Mouse (Mus musculus) embryonic stem cell, embryonic (primary cell): ENCODE measurements around the gene Slc25a22.

ENCODE experiments used
- CTCF ChIA-PET, 4 experiments: fragments of 300-600 bp in 2 of 4; fragments of 350-600 bp in 2 of 4; sonication (Branson Sonifier 250); formaldehyde crosslinking; loops; one replicate each; lab custom pipeline; 2022; ENCODE audit warnings: inconsistent platforms in 2 of 4; lab: Charles Lee
- POLR2A ChIA-PET, 4 experiments: fragments of 300-600 bp in 2 of 4; fragments of 350-600 bp in 2 of 4; sonication (Branson Sonifier 250); formaldehyde crosslinking; loops; one replicate each; lab custom pipeline; 2022; ENCODE audit warnings: antibody characterized with exemption in 4 of 4, inconsistent platforms in 1 of 4; lab: Charles Lee

Slc25a22 gene

DNA sequence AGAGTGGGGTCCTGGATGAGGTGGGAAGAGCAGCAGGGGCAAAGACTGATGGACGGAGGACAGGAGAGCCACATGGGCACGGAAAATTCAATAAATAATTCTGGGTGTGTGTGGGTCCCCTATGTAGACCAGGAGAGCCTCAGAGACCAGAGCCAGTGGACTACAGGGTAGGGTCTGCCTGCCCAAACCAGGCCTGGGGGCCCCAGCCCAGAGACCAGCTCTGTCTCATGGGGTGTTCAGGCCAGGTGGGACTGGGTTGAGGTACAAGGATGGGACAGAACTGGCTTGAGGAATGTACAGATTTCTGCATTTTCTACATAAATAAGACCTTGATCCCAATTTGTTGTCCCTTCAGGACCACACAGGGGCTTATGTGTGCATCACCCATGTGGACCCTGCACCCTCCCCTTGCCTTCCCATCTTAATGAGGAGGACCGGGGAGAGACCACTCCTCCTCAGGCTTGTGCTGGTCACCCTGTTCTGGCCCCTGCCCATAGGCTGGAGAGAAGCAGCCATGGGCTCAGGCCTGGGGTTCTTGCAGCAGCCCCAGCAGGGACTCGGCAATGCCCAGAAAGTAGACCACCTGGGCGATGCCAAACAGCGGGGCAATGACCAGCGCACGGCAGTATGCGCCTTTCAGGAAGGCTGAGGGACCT lies 7.0 kb downstream of the Slc25a22 start:
- POLR2A ChIA-PET, result interaction anchor here in 2 of 4 experiments (0.6 to 21.5 kb wide), 10 partner anchors 9 to 38 kb away, joined by 3 to 465 read pairs (median 17); partner anchors contain the start of genes Pidd1 (in 2 of the 2), Rplp2 (in 2 of the 2), Cd151 (in 1 of the 2) and Cracr2b (in 1 of the 2)

DNA sequence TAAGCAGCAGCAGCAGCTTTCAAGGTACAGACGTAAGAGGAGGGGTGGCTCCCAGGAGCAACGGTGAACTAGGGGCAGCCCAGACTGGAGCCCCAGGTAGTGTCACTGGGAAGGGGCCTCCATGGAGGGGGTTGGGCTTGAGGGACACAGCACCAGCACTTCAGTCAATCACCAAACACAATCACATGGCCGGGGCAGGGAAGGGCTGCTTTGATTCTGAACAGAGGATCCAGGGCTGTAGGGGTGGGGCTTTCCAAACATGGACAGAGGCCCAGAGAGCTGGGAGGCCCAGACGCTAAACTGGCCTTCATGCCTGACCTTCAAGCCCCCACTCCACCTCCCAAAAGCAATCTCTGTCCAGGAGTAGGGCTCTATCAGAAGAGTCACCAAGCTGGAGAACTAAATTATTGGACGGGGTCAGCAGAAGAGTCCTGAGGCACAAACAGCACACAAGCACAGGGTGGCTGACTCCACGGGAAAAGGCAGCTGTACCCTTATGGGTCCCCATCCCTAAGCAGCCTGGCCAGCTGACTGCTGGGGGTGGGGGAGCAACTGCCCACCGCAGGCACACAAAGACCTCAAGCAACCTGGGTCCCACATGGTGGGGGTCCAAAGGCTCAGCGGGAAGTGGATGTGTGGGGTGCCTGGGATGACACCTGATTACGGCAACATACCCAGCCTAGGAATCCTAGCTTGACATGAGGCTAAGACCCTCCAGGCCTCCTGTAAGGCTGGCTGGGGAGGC lies 7.7 kb downstream of the Slc25a22 start:
- ChIA-PET POLR2A (interaction anchor here in 3 of 4 experiments (0.6 to 21.5 kb wide), 23 partner anchors 9 to 366 kb away, joined by 3 to 465 read pairs (median 4); partner anchors contain the start of genes Gatd1 (in 2 of the 3), Pidd1 (in 2 of the 3), Rplp2 (in 2 of the 3) and Cd151 (in 1 of the 3)), CTCF (interaction anchor here in 3 of 4 experiments (0.6 to 4.1 kb wide), 8 partner anchors 9 to 100 kb away, joined by 3 to 22 read pairs (median 5); partner anchors contain the start of genes Eps8l2 (in 1 of the 3), Pidd1 (in 1 of the 3) and Slc25a22 (in 1 of the 3))

More for the DNA sequence above, 7.0 kb downstream of the Slc25a22 start:
- CTCF ChIA-PET, result interaction anchor here in 1 of 4 experiments (0.6 to 4.1 kb wide), 4 partner anchors 8 to 55 kb away, joined by 3 to 22 read pairs (median 6); partner anchors contain the start of gene Slc25a22

DNA sequence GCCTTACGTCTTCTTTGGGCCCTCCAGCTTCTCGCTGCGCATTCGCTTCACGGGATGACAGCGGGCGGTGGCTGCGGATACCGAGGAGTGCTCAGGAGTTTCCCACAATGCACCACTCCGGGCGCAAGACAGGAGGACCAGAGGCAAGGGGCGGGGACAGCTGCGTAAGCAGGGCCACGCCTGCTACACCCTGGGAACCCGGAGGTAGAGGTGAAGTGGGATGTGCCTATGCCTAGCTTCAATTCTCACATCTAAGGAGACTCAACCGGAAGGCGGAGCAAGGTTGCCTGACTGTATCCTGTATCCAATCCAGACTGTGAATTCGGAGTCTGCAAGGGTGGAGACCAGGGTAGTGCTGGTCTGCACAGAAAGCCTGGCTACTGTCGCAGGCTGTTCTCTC lies 8.4 kb downstream of the Slc25a22 start, which contains the start of gene Cend1:
Gene Cend1 (minus strand): TSS at position 182 of the 400 bp plus-strand sequence.
- ChIA-PET CTCF (interaction anchor here (0.6 to 4.1 kb wide), 13 partner anchors 10 to 282 kb away, joined by 3 to 22 read pairs (median 4); partner anchors contain the start of genes Eps8l2 (in 1 of the 4), Pidd1 (in 1 of the 4), Rassf7 (in 1 of the 4) and Slc25a22 (in 1 of the 4)), POLR2A (interaction anchor here in 3 of 4 experiments (0.5 to 21.5 kb wide), 31 partner anchors 8 to 366 kb away, joined by 3 to 465 read pairs (median 4); partner anchors contain the start of genes Gatd1 (in 2 of the 3), Pidd1 (in 2 of the 3), Rplp2 (in 2 of the 3) and Slc25a22 (in 2 of the 3))

DNA sequence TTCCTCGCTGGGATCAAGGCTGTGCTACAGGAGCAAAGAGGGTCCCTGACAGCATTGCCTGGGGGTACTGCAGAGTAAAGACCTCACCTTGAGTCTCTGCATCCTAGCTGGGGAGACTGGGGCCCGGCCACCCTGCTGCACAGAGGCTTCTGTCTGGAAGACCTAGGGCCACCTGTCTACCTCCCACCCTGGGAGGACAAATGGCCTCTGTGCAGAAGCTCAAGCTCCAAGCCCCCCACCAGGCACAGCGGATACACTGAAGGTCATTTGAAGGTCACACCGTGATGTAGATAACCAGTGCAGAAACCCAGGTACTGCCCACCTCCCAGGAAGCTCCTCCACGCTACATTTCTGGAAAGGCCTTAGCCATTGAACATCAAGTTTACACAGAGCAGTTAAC lies 9.0 kb downstream of the Slc25a22 start:
- CTCF ChIA-PET, result interaction anchor here in 3 of 4 experiments (0.6 to 4.1 kb wide), 11 partner anchors 9 to 282 kb away, joined by 3 to 22 read pairs (median 4); partner anchors contain the start of genes Pidd1 (in 1 of the 3), Rassf7 (in 1 of the 3), Slc25a22 (in 1 of the 3) and Taldo1 (in 1 of the 3)
- POLR2A ChIA-PET, result interaction anchor here in 3 of 4 experiments (0.5 to 21.5 kb wide), 32 partner anchors 9 to 365 kb away, joined by 3 to 465 read pairs (median 4); partner anchors contain the start of genes Gatd1 (in 2 of the 3), Pidd1 (in 2 of the 3), Rplp2 (in 2 of the 3) and Slc25a22 (in 2 of the 3)

DNA sequence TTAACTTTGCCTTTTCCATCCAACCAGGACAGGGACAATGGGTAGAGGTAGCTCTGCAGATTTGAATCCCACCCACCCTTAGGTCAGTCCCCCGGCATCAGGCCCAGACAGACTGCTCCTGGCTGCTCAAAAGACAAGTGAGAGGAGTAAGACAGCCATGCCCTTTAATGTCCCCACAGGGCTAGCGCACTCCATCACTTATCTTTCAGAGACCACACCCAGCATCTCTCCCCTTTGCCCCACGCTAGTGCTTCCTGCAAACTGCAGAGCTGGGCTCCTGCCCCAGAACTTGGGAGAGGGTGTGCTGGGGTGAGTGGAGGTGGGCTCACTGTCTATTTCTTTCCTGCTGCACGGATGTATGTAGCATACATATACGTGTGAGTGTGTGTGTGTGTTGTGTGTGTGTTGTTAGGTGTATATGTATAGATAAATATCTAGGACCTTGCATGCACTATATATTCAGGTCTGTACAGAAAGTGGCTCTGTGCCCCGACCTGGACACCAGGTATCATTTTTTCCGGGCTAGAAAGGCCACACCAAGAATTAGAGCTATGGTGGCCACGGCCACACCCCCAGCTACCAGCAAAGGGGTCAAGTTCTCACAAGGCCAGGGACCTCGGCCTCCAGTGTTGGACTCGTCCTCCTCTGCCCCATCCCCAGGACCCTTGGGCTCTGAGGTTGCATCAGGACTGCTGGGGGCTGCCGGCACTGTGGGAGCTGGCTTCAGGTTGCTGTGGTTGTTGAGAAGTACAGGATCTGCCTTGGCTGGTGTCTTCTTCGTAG lies 10.6 kb downstream of the Slc25a22 start:
- CTCF ChIA-PET, result interaction anchor here (0.6 to 4.1 kb wide), 7 partner anchors 12 to 376 kb away, joined by 3 to 22 read pairs (median 4); partner anchors contain the start of genes Cd151 (in 1 of the 4) and Slc25a22 (in 1 of the 4)
- POLR2A ChIA-PET, result interaction anchor here in 3 of 4 experiments (0.5 to 21.5 kb wide), 16 partner anchors 7 to 199 kb away, joined by 3 to 465 read pairs (median 6); partner anchors contain the start of genes Rplp2 (in 3 of the 3), Cracr2b (in 2 of the 3), Taldo1 (in 2 of the 3) and Cd151 (in 1 of the 3)

DNA sequence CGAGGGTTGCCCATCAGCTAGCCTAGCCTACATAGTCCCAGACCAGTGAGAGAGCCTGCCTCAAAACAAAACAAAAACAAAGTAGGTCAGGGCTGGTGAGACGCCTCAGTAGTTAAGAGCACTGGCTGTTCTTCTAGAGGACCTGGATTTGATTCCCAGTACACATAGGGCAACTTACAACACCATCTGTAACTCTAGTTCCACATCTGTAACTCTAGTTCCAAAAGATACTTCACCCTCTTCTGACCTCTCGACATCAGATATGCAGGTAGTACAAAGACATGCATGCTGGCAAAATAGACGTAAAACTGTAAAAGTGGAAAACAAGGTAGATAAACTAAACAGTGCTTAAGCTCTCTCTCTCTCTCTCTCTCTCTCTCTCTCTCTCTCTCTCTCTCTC lies 13.9 kb downstream of the Slc25a22 start:
- CTCF ChIA-PET, result no interaction called here
- POLR2A ChIA-PET, result interaction anchor here in 1 of 4 experiments (0.6 to 21.5 kb wide), 2 partner anchors 35 to 147 kb away, joined by 3 to 465 read pairs; partner anchors contain the start of genes Cd151, Cracr2b, Pnpla2 and Rplp2

DNA sequence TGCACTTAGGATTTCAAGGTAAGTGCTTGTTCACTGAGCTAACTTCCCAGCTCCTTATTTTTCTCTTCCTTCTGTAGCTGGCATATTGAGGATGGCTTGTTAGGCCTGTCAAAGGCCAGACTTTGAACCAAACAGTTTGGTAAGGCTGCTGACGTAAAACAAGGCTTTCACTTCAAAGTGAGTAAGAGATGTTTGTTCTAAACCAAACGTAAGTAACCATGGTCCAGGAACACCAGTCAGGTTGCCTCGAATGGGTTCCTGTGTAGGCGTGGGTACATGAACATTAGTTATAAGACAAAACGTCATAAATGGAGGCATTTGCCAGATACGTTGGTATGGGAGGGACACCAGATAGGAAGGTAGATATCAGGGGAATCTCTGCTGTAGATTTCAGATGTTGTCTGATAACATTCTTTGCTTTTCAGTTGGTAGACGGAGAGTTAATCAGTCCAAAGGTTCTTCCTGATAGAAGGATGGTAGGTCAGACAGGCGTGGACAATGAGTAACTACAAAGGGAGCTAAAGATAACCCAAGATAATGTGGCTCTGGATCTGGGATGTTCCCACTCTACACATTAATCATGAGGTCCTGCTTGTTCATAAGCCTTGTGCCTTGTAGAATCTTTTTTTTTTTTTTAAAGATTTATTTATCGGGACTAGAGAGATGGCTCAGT lies 17.5 kb downstream of the Slc25a22 start:
- CTCF ChIA-PET, result interaction anchor here in 3 of 4 experiments (0.6 to 1.3 kb wide), 4 partner anchors 9 to 1338 kb away, joined by 3 to 5 read pairs (median 4); partner anchors contain the start of gene Cend1 (in 1 of the 3)
- POLR2A ChIA-PET, result interaction anchor here in 3 of 4 experiments (0.7 to 4.1 kb wide), 12 partner anchors 9 to 514 kb away, joined by 3 to 24 read pairs (median 4); partner anchors contain the start of genes Cend1 (in 2 of the 3), Cd151 (in 1 of the 3), Cracr2b (in 1 of the 3) and Pnpla2 (in 1 of the 3)

DNA sequence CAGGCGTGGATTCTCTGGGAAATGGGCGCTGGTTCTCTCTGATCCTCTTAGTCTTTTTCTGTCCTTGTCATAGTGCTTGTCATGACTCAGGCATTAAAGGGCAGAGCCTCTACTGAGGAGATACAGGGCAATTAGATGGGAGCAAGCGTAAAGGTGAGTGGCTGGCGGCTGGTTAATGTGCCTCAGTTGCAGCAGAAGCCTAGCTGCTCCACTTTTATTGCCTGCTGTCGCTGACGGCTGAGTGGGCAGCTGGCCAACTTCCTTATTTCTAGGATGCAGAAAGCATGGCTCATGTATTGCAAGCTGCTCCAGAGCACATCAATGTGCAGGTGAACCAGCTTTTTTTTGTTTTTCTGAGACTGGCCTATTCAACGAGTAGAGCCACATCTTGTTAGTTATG lies 18.7 kb downstream of the Slc25a22 start:
- ChIA-PET CTCF (interaction anchor here in 2 of 4 experiments (0.8 to 1.3 kb wide), 2 partner anchors 10 to 40 kb away, joined by 3 to 5 read pairs; partner anchors contain the start of gene Cend1 (in 1 of the 2)), POLR2A (interaction anchor here in 2 of 4 experiments (0.6 to 4.1 kb wide), 20 partner anchors 9 to 203 kb away, joined by 3 to 24 read pairs (median 3); partner anchors contain the start of genes Cend1 (in 2 of the 2), Cd151 (in 1 of the 2), Pnpla2 (in 1 of the 2) and Rassf7 (in 1 of the 2))

DNA sequence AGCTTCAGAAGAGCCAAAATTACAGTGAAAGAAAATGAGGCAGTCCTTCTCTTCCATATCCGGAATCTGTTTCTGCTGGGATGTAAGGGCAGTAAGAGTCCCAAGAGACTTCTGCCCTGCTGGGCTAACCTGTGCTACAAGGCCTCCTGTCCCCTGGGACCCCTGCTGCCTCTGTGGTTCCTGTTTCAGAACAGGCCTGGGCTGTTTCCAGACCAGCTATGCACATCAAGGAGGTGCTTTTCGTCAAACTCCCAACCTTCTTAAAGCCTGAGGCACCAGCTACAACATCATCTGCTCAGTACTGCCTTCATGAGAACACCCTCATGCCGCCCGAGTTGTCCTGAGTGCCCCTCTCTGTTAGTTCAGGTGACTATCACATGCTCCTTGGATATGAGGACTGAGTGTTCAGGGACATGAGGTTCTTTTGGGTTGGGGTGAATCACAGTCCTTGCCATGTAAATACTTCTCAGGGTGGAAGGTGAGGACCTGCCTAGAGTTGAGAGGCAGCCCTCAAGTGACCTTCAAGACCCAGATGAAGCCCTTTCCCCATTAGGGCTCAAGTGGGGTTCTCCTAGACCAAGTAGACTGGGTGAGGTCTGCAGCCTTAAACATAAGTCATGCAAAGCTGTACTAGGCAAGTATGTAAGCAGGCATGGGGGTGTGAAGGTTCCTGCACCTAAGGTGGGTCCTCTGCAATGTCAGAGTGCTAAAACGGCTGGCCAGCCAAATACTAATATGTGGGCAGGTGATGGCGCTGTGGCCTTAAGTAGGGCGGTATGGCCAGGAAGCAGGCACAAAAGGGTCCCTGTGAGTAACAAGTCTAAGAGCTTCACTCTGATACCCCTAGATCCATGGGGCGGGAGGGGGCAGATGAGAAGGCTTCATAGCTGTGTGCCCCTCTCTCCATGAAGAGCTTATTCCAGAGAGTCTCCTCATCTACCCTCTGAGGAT lies 19.7 kb downstream of the Slc25a22 start:
- CTCF ChIA-PET, result interaction anchor here in 2 of 4 experiments (0.5 to 0.8 kb wide), 2 partner anchors 41 to 73 kb away, joined by 3 to 4 read pairs; no protein-coding TSS in a partner anchor
- POLR2A ChIA-PET, result interaction anchor here in 3 of 4 experiments (0.5 to 4.1 kb wide), 22 partner anchors 8 to 296 kb away, joined by 3 to 24 read pairs (median 3); partner anchors contain the start of genes Cend1 (in 2 of the 3), Rplp2 (in 2 of the 3), Cd151 (in 1 of the 3) and Pnpla2 (in 1 of the 3)

DNA sequence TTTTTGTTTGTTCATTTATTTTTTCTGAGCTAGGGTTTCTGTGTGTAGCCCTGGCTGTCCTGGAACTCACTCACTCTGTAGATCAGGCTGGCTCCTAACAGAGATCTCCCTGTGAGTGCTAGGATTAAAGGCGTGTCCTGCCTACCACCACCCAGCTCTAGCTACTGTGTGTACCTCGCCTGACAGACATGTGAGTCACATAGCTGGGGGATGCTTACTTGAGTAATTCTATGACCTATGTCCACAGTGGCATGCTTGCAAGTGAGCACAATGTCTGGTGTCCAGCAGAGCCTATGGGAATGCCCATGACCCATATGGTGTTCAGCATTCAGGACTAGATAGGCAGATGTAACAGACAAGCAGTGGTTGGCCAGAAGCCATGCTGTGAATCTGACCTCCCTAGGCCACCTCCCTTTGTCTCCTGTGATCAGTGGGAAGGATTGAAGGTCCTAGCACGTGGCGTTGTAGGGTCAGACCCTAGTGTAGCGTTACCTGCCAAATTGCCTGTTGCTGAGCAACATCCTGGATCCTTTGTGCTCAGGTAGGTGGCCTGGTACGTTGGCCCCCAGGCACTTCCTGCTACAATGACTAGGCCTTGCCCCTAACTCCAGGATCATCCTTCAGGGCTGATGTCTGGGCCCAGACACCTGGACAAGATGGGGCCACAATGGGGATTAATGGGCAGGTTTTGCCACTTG lies 21.4 kb downstream of the Slc25a22 start:
- CTCF ChIA-PET, result interaction anchor here in 2 of 4 experiments (0.5 to 1.3 kb wide), 2 partner anchors 21 to 42 kb away, joined by 3 to 5 read pairs; no protein-coding TSS in a partner anchor
- POLR2A ChIA-PET, result interaction anchor here in 2 of 4 experiments (1.2 to 2.1 kb wide), 4 partner anchors 9 to 268 kb away, joined by 3 to 11 read pairs (median 4); partner anchors contain the start of genes Deaf1 (in 1 of the 2) and Tmem80 (in 1 of the 2)

DNA sequence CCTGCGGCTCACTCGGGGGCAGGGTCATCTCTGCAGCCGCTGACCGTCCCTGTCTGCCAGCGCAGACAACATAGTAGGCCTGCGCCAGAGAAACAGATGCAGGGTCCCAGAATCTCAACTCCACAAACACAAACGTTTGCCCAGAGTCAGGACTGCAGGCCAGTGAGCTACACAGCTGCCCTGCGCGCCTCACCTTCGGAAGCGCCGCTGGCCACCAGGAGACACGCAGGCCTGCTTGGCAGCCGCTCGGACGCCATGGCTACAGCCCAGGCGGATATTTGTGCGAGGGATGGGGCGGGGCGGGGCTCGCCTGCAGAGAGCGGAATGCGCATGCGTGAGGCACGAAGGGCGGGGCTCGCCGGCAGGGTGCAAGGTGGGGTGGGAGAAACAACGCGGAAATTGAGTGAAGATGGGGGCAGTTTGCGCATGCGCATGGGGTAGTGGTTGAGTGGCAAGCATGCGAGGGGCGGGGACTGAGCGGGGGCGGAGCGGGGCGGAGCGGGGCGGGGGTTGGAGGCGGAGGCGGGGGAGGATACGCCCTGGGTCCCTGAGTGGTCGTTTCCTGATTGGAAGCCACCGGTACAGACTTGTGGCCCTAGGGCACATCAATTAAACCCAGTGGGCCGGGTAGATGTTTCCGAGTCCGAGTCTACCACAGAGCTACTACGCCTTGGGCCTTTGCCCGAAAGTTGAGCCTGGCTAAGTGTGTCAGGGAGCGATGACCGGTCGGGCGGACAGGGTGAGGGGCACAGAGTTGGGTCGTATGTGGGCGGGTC lies 23.7 kb downstream of the Slc25a22 start, which contains the start of gene Gatd1:
Gene Gatd1 (minus strand): TSS at position 328 of the 776 bp plus-strand sequence.
- ChIA-PET POLR2A (interaction anchor here in 3 of 4 experiments (0.7 to 3.7 kb wide), 26 partner anchors 12 to 460 kb away, joined by 3 to 21 read pairs (median 4); partner anchors contain the start of genes Taldo1 (in 3 of the 3), Cend1 (in 2 of the 3), Rplp2 (in 2 of the 3) and Polr2l (in 1 of the 3)), CTCF (interaction anchor here in 3 of 4 experiments (0.6 to 2.4 kb wide), 9 partner anchors 9 to 1712 kb away, joined by 3 to 10 read pairs (median 6); no protein-coding TSS in a partner anchor)

DNA sequence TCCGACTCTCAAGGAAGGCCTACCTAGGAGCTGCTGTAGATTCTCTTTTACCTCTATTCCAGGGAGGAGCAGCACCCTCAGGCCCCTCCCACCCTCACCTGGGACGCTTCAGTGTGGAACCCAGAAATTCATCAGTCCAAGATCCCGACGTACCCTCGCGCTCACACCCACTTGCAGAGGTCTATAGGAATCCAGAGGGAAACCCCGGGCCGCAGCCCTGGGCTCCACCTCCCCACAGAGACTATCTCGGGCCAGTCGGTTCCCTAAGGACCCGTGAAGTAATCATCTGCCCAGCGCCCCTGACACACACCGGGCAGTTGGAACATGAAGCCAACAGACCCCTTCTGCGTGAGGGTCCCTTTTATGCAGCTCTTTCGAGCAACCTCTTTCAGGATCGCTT lies 24.4 kb downstream of the Slc25a22 start:
- ChIA-PET CTCF (interaction anchor here in 2 of 4 experiments (0.9 to 2.4 kb wide), 3 partner anchors 11 to 1713 kb away, joined by 3 to 8 read pairs (median 4); no protein-coding TSS in a partner anchor), POLR2A (interaction anchor here in 2 of 4 experiments (1.2 to 3.7 kb wide), 7 partner anchors 16 to 62 kb away, joined by 3 to 21 read pairs (median 5); partner anchors contain the start of genes Cend1 (in 1 of the 2), Polr2l (in 1 of the 2), Rplp2 (in 1 of the 2) and Slc25a22 (in 1 of the 2))
